Mouse (Mus musculus): ENCODE data around the gene Hacl1. TPM values are rescaled to one million over a fixed set of nuclear protein-coding genes. Genes with fewer than 3 reads are reported as not detected.

Hacl1 gene
- polyA plus RNA-seq, 1 experiment, result 10.7 TPM

DNA sequence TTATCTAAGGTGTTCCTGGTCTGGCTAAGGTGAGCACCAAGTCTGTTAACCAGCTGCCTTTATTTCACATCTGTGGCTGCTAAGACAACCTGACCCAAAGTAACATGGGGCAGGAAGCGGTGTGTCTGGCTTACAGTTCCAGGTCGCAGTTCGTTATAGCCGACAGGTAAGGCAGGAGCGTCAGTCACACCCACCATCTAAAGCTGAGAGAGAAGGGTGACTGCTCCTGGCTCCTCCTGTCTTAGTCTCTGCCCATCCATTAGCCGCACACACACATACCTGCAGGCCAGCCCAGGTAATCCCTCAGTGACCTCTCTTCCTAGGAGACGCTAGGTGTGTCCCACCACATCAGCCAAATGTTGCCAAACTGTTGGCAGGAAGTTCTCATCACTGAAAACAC lies 15.3 kb upstream of the Hacl1 start:
- H3K4me3 ChIP-seq (replicated peaks; ENCODE audit: extremely low read depth, low read depth, low read length), result no peak overlapping the region
- 69% methylated on average over 7 of the region's 7 CpGs for WGBS
- DNase-seq, result no peak
- H3K4me1 ChIP-seq (ENCODE audit: control insufficient read depth, insufficient read depth, low read length), result peaks cover 5% of the 10 kb centered on the region
- TF ChIP-seq CTCF (IDR thresholded peaks at IDR 0.05; ENCODE audit: insufficient read depth, low read length), result no peak
- TF ChIP-seq POLR2A (IDR thresholded peaks at IDR 0.05; ENCODE audit: borderline replicate concordance, extremely low read depth, low read depth, low read length), result no peak

DNA sequence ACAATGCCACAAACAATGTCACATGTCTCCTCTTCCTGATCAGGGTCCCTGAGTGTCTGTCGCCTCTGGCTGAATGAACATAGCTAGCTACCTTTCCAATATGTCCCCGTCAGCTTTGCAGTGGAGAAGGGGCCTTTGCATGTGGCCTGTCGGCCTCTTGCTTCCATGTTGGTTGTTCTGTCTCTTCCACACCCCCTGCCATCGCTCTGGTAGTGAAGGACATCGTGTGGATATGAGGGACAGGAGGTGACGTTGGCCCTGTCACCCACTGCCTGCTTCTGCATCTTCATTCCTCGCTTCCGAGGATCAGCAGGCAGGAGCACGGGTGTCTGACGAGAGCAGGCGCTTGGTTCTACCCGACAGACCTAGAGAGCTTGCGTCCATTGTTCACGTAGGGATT lies 14.3 kb upstream of the Hacl1 start:
- Histone ChIP-seq H3K4me1 (ENCODE audit: control insufficient read depth, insufficient read depth, low read length) (peaks cover 5% of the 10 kb centered on the region), H3K4me3 (replicated peaks; ENCODE audit: extremely low read depth, low read depth, low read length) (no peak overlapping the region)
- TF ChIP-seq POLR2A (IDR thresholded peaks at IDR 0.05; ENCODE audit: borderline replicate concordance, extremely low read depth, low read depth, low read length), result no peak
- no peak for TF ChIP-seq CTCF (IDR thresholded peaks at IDR 0.05; ENCODE audit: insufficient read depth, low read length)
- 85% methylated on average over 14 of the region's 14 CpGs for WGBS
- DNase-seq, result no peak

DNA sequence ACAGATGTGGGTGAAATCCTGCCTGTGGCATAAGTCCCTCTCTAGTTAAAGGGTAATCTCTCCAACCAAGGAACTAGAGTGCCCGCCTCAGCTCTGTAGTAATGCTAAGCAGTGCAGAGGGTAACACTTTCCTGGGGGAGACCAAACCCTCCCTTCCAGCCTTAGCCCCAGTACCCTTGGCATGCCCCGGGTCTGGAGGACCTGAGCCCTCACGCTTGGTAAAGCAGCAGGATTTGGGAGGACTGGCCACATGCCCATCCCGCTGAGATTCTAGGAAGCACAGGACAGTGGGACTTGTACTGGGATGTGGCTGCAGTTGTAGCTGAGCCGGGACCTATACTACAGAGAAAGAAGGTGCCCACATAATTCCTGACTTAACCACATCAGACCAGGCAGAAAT lies 13.7 kb upstream of the Hacl1 start:
- TF ChIP-seq CTCF (IDR thresholded peaks at IDR 0.05; ENCODE audit: insufficient read depth, low read length), result no peak
- TF ChIP-seq POLR2A (IDR thresholded peaks at IDR 0.05; ENCODE audit: borderline replicate concordance, extremely low read depth, low read depth, low read length), result no peak
- DNase-seq, result no peak
- WGBS, result 85% methylated on average over 5 of the region's 5 CpGs
- H3K4me3 ChIP-seq (replicated peaks; ENCODE audit: extremely low read depth, low read depth, low read length), result no peak overlapping the region
- H3K4me1 ChIP-seq (ENCODE audit: control insufficient read depth, insufficient read depth, low read length), result peaks cover 5% of the 10 kb centered on the region

DNA sequence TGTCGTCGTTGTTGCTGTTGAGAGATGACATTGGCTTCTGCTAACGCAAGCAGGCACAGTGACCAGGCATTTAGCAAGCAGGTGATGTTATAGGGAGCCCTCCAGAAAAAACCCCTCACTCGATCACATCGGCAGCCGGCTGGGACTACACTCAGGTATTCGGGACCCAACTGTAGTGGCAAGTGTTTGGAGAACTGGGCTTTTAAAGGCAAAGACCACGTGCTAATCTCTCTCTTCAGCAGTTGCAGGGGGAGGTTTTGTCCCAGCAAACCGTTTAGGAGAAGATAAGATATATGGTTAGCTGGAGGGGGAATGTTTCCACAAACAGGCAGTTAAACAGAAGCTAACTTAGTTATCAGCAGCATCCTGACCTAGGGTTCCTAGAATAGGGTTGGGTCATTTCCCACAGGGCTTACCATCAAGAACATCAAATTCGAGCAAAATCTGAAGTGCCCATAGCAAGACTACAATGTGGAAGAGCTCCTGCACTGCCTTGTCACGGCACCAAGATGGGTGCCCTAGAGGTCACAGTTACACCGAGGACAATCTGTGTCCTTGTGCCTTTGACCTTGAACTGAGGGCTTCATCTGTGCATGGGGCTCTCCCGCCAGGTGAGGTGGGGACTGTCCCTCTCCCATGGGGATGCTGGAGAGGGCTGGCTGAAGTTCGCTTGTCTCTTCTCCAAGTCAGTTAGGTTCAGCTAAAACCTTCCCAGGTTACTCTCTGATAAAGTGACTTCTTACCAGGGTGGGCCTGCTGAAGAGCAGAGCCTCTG lies 12.2 kb upstream of the Hacl1 start:
- Histone ChIP-seq H3K4me1 (ENCODE audit: control insufficient read depth, insufficient read depth, low read length) (peaks cover 2% of the 10 kb centered on the region; the same call in 1 of the 2 replicates), H3K4me3 (replicated peaks; ENCODE audit: extremely low read depth, low read depth, low read length) (no peak overlapping the region)
- WGBS, result 71% methylated on average over 14 of the region's 14 CpGs
- DNase-seq, result no peak
- no peak for TF ChIP-seq CTCF (IDR thresholded peaks at IDR 0.05; ENCODE audit: insufficient read depth, low read length)
- TF ChIP-seq POLR2A (IDR thresholded peaks at IDR 0.05; ENCODE audit: borderline replicate concordance, extremely low read depth, low read depth, low read length), result no peak

DNA sequence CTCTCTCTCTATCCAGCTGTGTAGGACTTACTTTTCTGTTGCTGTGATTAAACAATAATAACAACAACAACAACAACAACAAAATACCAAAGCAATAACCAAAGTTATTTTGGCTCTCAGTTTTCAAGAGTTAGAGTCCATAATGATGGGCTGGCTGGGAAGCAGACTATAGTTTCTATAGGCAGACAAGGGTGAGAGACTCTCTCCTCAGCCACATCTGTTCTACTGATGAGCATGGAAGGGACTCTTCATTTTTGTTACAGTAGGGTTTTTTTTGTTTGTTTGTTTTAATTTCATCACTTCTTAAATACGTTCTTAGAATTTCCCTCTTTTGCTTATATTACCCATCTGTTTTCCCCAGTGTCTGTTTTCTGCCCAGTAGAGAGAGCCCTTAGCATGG lies 11.5 kb upstream of the Hacl1 start:
- no peak for DNase-seq
- no peak for TF ChIP-seq CTCF (IDR thresholded peaks at IDR 0.05; ENCODE audit: insufficient read depth, low read length)
- no peak overlapping the region for H3K4me3 ChIP-seq (replicated peaks; ENCODE audit: extremely low read depth, low read depth, low read length)
- 56% methylated on average over 1 of the region's 1 CpGs for WGBS
- H3K4me1 ChIP-seq (ENCODE audit: control insufficient read depth, insufficient read depth, low read length), result peaks cover 2% of the 10 kb centered on the region; the same call in 1 of the 2 replicates

- no peak overlapping the region for H3K4me3 ChIP-seq (replicated peaks; ENCODE audit: extremely low read depth, low read depth, low read length)
- no peak for DNase-seq
- WGBS, result 51% methylated on average over 5 of the region's 5 CpGs
- TF ChIP-seq POLR2A (IDR thresholded peaks at IDR 0.05; ENCODE audit: borderline replicate concordance, extremely low read depth, low read depth, low read length), result no peak
- TF ChIP-seq CTCF (IDR thresholded peaks at IDR 0.05; ENCODE audit: insufficient read depth, low read length), result no peak
- no peaks in the 10 kb centered on the region for H3K4me1 ChIP-seq (ENCODE audit: control insufficient read depth, insufficient read depth, low read length)
Measured at GRCm38 (mm10) chr14:31652106-31652505, 11.0 kb upstream of the Hacl1 start.

DNA sequence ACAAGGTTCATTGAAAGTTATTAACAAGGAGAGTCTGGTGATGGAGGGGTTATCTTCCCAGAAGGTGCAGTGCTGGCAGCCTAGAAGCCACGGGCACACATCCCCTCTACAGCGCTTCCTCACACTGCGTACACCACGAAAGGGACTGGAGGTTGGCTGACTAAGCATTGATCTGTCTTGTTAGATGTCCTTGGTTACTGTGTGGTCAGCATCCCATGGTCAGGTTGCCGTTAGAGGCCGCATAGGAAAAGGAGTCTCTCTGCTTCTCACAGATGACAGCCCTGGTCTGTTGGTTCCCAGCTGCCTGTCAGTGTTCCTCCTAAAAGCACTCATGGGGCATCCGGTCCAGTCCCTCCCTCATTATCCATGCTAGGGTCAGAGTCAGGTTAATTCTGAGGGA lies 10.1 kb upstream of the Hacl1 start:
- H3K4me1 ChIP-seq (ENCODE audit: control insufficient read depth, insufficient read depth, low read length), result no peaks in the 10 kb centered on the region
- no peak for TF ChIP-seq CTCF (IDR thresholded peaks at IDR 0.05; ENCODE audit: insufficient read depth, low read length)
- no peak for TF ChIP-seq POLR2A (IDR thresholded peaks at IDR 0.05; ENCODE audit: borderline replicate concordance, extremely low read depth, low read depth, low read length)
- WGBS, result 64% methylated on average over 7 of the region's 7 CpGs
- H3K4me3 ChIP-seq (replicated peaks; ENCODE audit: extremely low read depth, low read depth, low read length), result no peak overlapping the region
- DNase-seq, result no peak

- no peak for DNase-seq
- no peak for TF ChIP-seq POLR2A (IDR thresholded peaks at IDR 0.05; ENCODE audit: borderline replicate concordance, extremely low read depth, low read depth, low read length)
- no peak for TF ChIP-seq CTCF (IDR thresholded peaks at IDR 0.05; ENCODE audit: insufficient read depth, low read length)
- WGBS, result 99% methylated on average over 3 of the region's 3 CpGs
- H3K4me3 ChIP-seq (replicated peaks; ENCODE audit: extremely low read depth, low read depth, low read length), result no peak overlapping the region
- H3K4me1 ChIP-seq (ENCODE audit: control insufficient read depth, insufficient read depth, low read length), result no peaks in the 10 kb centered on the region
Measured at GRCm38 (mm10) chr14:31650347-31650746, 9.3 kb upstream of the Hacl1 start.

DNA sequence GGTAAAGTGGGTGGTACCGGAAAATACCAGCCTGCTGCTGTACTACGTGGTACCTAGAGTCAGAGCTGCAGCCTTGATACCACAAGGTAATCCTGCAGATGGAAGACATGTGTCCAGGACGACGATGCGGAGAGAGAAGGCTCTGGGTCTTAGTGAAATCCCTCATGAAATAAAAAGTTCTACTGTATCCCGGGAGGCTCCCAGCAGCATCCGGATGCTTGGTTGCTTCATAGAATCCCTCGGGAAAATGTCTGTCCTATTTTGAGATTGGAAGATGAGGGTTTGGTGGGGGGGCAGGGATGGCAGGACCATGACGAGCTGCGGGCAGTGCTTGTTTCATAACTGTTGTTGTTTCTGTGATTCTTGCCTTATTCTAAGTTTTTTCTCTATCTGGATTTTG lies 6.9 kb upstream of the Hacl1 start:
- Histone ChIP-seq H3K4me3 (replicated peaks; ENCODE audit: extremely low read depth, low read depth, low read length) (no peak overlapping the region), H3K4me1 (ENCODE audit: control insufficient read depth, insufficient read depth, low read length) (no peaks in the 10 kb centered on the region)
- TF ChIP-seq CTCF (IDR thresholded peaks at IDR 0.05; ENCODE audit: insufficient read depth, low read length), result no peak
- TF ChIP-seq POLR2A (IDR thresholded peaks at IDR 0.05; ENCODE audit: borderline replicate concordance, extremely low read depth, low read depth, low read length), result no peak
- DNase-seq, result no peak
- 81% methylated on average over 10 of the region's 10 CpGs for WGBS

GRCm38 (mm10) chr14:31645920-31646319 lies 4.8 kb upstream of the Hacl1 start:
- no peak for DNase-seq
- WGBS, result 85% methylated on average over 7 of the region's 7 CpGs
- Histone ChIP-seq H3K4me3 (replicated peaks; ENCODE audit: extremely low read depth, low read depth, low read length) (no peak overlapping the region), H3K4me1 (ENCODE audit: control insufficient read depth, insufficient read depth, low read length) (peaks cover 3% of the 10 kb centered on the region; the same call in 1 of the 2 replicates)
- TF ChIP-seq CTCF (IDR thresholded peaks at IDR 0.05; ENCODE audit: insufficient read depth, low read length) (no peak), POLR2A (IDR thresholded peaks at IDR 0.05; ENCODE audit: borderline replicate concordance, extremely low read depth, low read depth, low read length) (no peak)

All from lung, adult 2 months (tissue).